Mouse (Mus musculus): ENCODE data around the gene Dnah8. TPM values are rescaled to one million over a fixed set of nuclear protein-coding genes. Genes with fewer than 3 reads are reported as not detected.

Dnah8 gene
- total and polyA plus RNA-seq, 2 experiments from 2014 or later, result 2.1 to 4.9 TPM

GRCm38 (mm10) chr17:30910866-30911731 lies 286.9 kb downstream of the Dnah8 start:
- WGBS, result 56% methylated on average over 27 of the region's 27 CpGs
- ATAC-seq, result no peak
- no peaks in the 10 kb centered on the region for H3K4me1 ChIP-seq (ENCODE audit: insufficient read depth, low read length)
- no peaks in the 10 kb centered on the region for H3K36me3 ChIP-seq (ENCODE audit: insufficient read depth, low read length)
- H3K27ac ChIP-seq, result no peak overlapping the region
- no peak for TF ChIP-seq CTCF (IDR thresholded peaks at IDR 0.05; ENCODE audit: low read depth)
- no peak overlapping the region for H3K9ac ChIP-seq (replicated peaks; ENCODE audit: low read length)
- no peak overlapping the region for H3K4me2 ChIP-seq (ENCODE audit: low read depth, low read length)
- no peaks in the 10 kb centered on the region for H3K27me3 ChIP-seq (ENCODE audit: insufficient read depth, low read length)
- H3K4me3 ChIP-seq (ENCODE audit: low read length), result no peak overlapping the region
- DNase-seq (ENCODE audit: low spot score), result no peak
- no peaks in the 10 kb centered on the region for H3K9me3 ChIP-seq (ENCODE audit: low read length)

- ATAC-seq, result no peak
- TF ChIP-seq CTCF (IDR thresholded peaks at IDR 0.05; ENCODE audit: low read depth), result no peak
- Histone ChIP-seq H3K4me2 (ENCODE audit: low read depth, low read length) (no peak overlapping the region), H3K27me3 (ENCODE audit: insufficient read depth, low read length) (no peaks in the 10 kb centered on the region), H3K9me3 (ENCODE audit: low read length) (no peaks in the 10 kb centered on the region), H3K27ac (no peak overlapping the region), H3K4me3 (ENCODE audit: low read length) (no peak overlapping the region), H3K4me1 (ENCODE audit: insufficient read depth, low read length) (no peaks in the 10 kb centered on the region), H3K36me3 (ENCODE audit: insufficient read depth, low read length) (no peaks in the 10 kb centered on the region), H3K9ac (replicated peaks; ENCODE audit: low read length) (no peak overlapping the region)
- 54% methylated on average over 8 of the region's 8 CpGs for WGBS
- no peak for DNase-seq (ENCODE audit: low spot score)
Measured at GRCm38 (mm10) chr17:30911732-30912088, 287.6 kb downstream of the Dnah8 start.

- H3K36me3 ChIP-seq (ENCODE audit: insufficient read depth, low read length), result no peaks in the 10 kb centered on the region
- DNase-seq (ENCODE audit: low spot score) (no peak), ATAC-seq (no peak)
- H3K9ac ChIP-seq (replicated peaks; ENCODE audit: low read length), result no peak overlapping the region
- no peak for TF ChIP-seq CTCF (IDR thresholded peaks at IDR 0.05; ENCODE audit: low read depth)
- no peak overlapping the region for H3K4me2 ChIP-seq (ENCODE audit: low read depth, low read length)
- no peaks in the 10 kb centered on the region for H3K4me1 ChIP-seq (ENCODE audit: insufficient read depth, low read length)
- H3K9me3 ChIP-seq (ENCODE audit: low read length), result no peaks in the 10 kb centered on the region
- H3K27ac ChIP-seq, result no peak overlapping the region
- no peaks in the 10 kb centered on the region for H3K27me3 ChIP-seq (ENCODE audit: insufficient read depth, low read length)
- H3K4me3 ChIP-seq (ENCODE audit: low read length), result no peak overlapping the region
- WGBS, result 83% methylated on average over 5 of the region's 5 CpGs
Measured at GRCm38 (mm10) chr17:30912536-30912935, 288.4 kb downstream of the Dnah8 start.

GRCm38 (mm10) chr17:30914264-30914663 lies 290.1 kb downstream of the Dnah8 start:
- no peak for TF ChIP-seq CTCF (IDR thresholded peaks at IDR 0.05; ENCODE audit: low read depth)
- Histone ChIP-seq H3K27me3 (ENCODE audit: insufficient read depth, low read length) (no peaks in the 10 kb centered on the region), H3K27ac (no peak overlapping the region), H3K4me1 (ENCODE audit: insufficient read depth, low read length) (no peaks in the 10 kb centered on the region), H3K4me2 (ENCODE audit: low read depth, low read length) (no peak overlapping the region), H3K9ac (replicated peaks; ENCODE audit: low read length) (no peak overlapping the region), H3K36me3 (ENCODE audit: insufficient read depth, low read length) (no peaks in the 10 kb centered on the region), H3K9me3 (ENCODE audit: low read length) (no peaks in the 10 kb centered on the region), H3K4me3 (ENCODE audit: low read length) (no peak overlapping the region)
- DNase-seq (ENCODE audit: low spot score), result no peak
- no peak for ATAC-seq

GRCm38 (mm10) chr17:30923566-30923965 lies 299.4 kb downstream of the Dnah8 start:
- H3K4me2 ChIP-seq (ENCODE audit: low read depth, low read length), result no peak overlapping the region
- no peaks in the 10 kb centered on the region for H3K9me3 ChIP-seq (ENCODE audit: low read length)
- H3K27me3 ChIP-seq (ENCODE audit: insufficient read depth, low read length), result no peaks in the 10 kb centered on the region
- no peaks in the 10 kb centered on the region for H3K36me3 ChIP-seq (ENCODE audit: insufficient read depth, low read length)
- no peak overlapping the region for H3K27ac ChIP-seq
- DNase-seq (ENCODE audit: low spot score) (peak; percentile 32), ATAC-seq (no peak)
- peak; percentile 26; the same call in 1 of the 2 replicates for TF ChIP-seq CTCF (IDR thresholded peaks at IDR 0.05; ENCODE audit: low read depth)
- WGBS, result 60% methylated on average over 4 of the region's 4 CpGs
- no peak overlapping the region for H3K9ac ChIP-seq (replicated peaks; ENCODE audit: low read length)
- H3K4me1 ChIP-seq (ENCODE audit: insufficient read depth, low read length), result no peaks in the 10 kb centered on the region
- no peak overlapping the region for H3K4me3 ChIP-seq (ENCODE audit: low read length)

Other genes starting within 250 kb of the Dnah8 start
- gene Btbd9, start 47.9 kb upstream of the Dnah8 start, total RNA-seq (2014; rRNA removed), result 67.7 and 72.7 TPM in 2 replicates
- 115 and 122 TPM in 2 replicates for gene Btbd9, start 47.9 kb upstream of the Dnah8 start, polyA plus RNA-seq (2015; fragmentation: Nextera tagmentation; extraction: Ambion mirVana)
- gene Glo1, start 2.5 kb downstream of the Dnah8 start, total RNA-seq (2014; rRNA removed), result 165 and 200 TPM in 2 replicates
- gene Glo1, start 2.5 kb downstream of the Dnah8 start, polyA plus RNA-seq (2015; fragmentation: Nextera tagmentation; extraction: Ambion mirVana), result 212 and 223 TPM in 2 replicates